Mouse (Mus musculus) bone marrow, adult 2 months (tissue): Measurements from ENCODE around the gene Adarb1. TPM values are rescaled to one million over a fixed set of nuclear protein-coding genes. Genes with fewer than 3 reads are reported as not detected.

Experiments used
- H3K27ac ChIP-seq: fragments of 200-500 bp; 2 replicates; pipeline ENCODE4 v1.5.1; 2012; ENCODE audit warnings: low read depth, mild to moderate bottlenecking, control low read depth, inconsistent platforms, low read length; ENCODE audit not compliant: control insufficient read depth, poor library complexity, insufficient read depth
- H3K4me1 ChIP-seq: fragments of 200-500 bp; 2 replicates; pipeline ENCODE4 v1.6.1; 2011; ENCODE audit warnings: low read length; ENCODE audit not compliant: control insufficient read depth, insufficient read depth
- H3K4me3 ChIP-seq: fragments of 200-500 bp; replicated peaks from 2 replicates; pipeline ENCODE3; 2011; ENCODE audit warnings: mild to moderate bottlenecking, low read depth, low read length, control low read depth; ENCODE audit not compliant: control insufficient read depth
- CTCF ChIP-seq: fragments of 200-500 bp; IDR thresholded peaks from 2 replicates; pipeline ENCODE4 v1.5.1; 2011; ENCODE audit warnings: low read length, control low read depth; ENCODE audit not compliant: control insufficient read depth, insufficient read depth
- POLR2A ChIP-seq: fragments of 200-500 bp; IDR thresholded peaks from 2 replicates; pipeline ENCODE4 v1.6.1; 2011; ENCODE audit warnings: low read depth, mild to moderate bottlenecking, control low read depth, low read length, borderline replicate concordance; ENCODE audit not compliant: control insufficient read depth
- WGBS: fragments of 180-500 bp; shearing (Covaris S2); methylation state at CpG from one replicate; pipeline ENCODE4 v1.1.7; 2018; 5-methylcytosine and 5-hydroxymethylcytosine counted together
- polyA plus RNA-seq: library from polyadenylated mRNA; stranded (reverse); fragments of >200 nt; gene quantifications from 2 replicates; pipeline ENCODE4 v1.2.4, GENCODE M21; 2011; ENCODE audit warnings: low replicate concordance; ENCODE audit not compliant: missing spikeins, insufficient read depth, insufficient read length

Adarb1 gene
- polyA plus RNA-seq, 1 experiment, result 1.7 TPM

DNA sequence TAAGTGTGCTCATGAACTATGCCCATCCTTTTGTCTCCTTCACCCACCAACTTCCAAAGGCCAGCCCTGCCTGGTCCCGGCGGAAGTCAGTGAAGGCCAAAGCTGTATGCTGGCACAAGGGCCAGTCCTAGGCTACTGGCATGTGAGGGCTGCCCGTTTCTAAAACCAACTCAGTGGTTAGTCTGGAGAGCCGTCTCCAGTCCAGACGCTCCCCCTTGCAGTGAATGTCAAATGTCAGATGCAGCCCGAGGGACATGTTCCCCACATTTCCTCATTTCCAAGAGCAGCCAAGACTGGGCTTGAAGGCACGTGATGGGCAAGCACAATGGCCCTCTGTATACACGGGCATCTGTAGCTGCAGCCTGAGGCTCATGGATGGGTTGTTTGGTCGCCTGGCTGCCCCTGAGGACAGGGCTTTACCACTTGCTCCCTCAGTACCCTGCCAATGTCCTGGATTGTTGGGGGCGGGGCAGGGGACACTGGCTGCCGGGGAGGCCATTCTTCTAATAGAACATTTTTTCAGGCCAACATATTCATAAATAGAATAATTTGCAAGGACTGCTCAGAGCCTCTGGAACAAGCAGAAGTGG lies 174.4 kb downstream of the Adarb1 start:
- Histone ChIP-seq H3K4me1 (no peaks in the 10 kb centered on the region; the same call in 1 of the 2 replicates), H3K27ac (no peak overlapping the region), H3K4me3 (no peak overlapping the region)
- no peak for TF ChIP-seq CTCF
- no peak for TF ChIP-seq POLR2A
- WGBS, result 77% methylated on average over 11 of the region's 11 CpGs

GRCm38 (mm10) chr10:77242871-77243270 lies 175.2 kb downstream of the Adarb1 start:
- Histone ChIP-seq H3K4me3 (no peak overlapping the region), H3K4me1 (no peaks in the 10 kb centered on the region; the same call in 1 of the 2 replicates), H3K27ac (no peak overlapping the region)
- WGBS, result 52% methylated on average over 14 of the region's 14 CpGs
- TF ChIP-seq POLR2A, result no peak
- TF ChIP-seq CTCF, result no peak

DNA sequence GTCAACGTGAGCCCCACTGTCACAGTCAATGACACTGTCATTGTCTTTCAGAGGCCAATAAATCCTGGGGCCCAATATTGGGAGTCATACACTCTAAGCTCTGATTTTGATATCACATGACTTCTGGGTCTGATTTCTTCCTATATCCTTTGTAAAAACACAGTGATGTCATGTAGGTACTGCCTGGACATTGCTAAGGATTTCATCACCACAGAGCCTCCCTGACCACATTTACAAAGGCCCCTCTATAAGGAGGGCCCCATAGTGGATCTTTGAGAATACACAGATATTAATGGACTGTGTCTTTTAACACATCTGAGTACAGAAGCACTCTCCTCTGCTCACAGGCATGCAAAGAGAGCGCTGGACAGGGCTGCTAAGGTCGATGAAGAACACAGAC lies 175.7 kb downstream of the Adarb1 start:
- Histone ChIP-seq H3K27ac (no peak overlapping the region), H3K4me1 (no peaks in the 10 kb centered on the region; the same call in 1 of the 2 replicates), H3K4me3 (no peak overlapping the region)
- TF ChIP-seq CTCF (no peak), POLR2A (no peak)
- WGBS, result 78% methylated on average over 3 of the region's 3 CpGs

- TF ChIP-seq CTCF (no peak), POLR2A (no peak)
- WGBS, result 89% methylated on average over 8 of the region's 8 CpGs
- Histone ChIP-seq H3K4me1 (no peaks in the 10 kb centered on the region; the same call in 1 of the 2 replicates), H3K4me3 (no peak overlapping the region), H3K27ac (no peak overlapping the region)
Observed at GRCm38 (mm10) chr10:77240764-77241163, 177.3 kb downstream of the Adarb1 start.

Other genes with a start within 250 kb of the Adarb1 start
- 4.2 and 8.4 TPM in 2 replicates for gene Pofut2, start 159.1 kb downstream of the Adarb1 start, polyA plus RNA-seq
- 12.3 and 29.2 TPM in 2 replicates for gene Fam207a, start 97.5 kb upstream of the Adarb1 start, polyA plus RNA-seq
- 27.2 and 69.1 TPM in 2 replicates for gene Itgb2, start 112.0 kb upstream of the Adarb1 start, polyA plus RNA-seq
- 38.1 and 67.0 TPM in 2 replicates for gene Pttg1ip, start 163.4 kb upstream of the Adarb1 start, polyA plus RNA-seq
- 69.9 and 76.0 TPM in 2 replicates for gene Sumo3, start 187.8 kb upstream of the Adarb1 start, polyA plus RNA-seq
- not detected in 2 replicates for gene Gm49325, start 187.9 kb upstream of the Adarb1 start, polyA plus RNA-seq
- gene Ube2g2, start 204.0 kb upstream of the Adarb1 start, polyA plus RNA-seq, result 21.5 and 35.5 TPM in 2 replicates